ENCODE assay signal across 19 mouse cellular contexts in genomic region chr13:16283336-16283735, GRCm38 (mm10).
A peak's percentile ranks its signal among the peaks of the same experiment; 100 is the strongest.
DNase-seq lines count a peak whose midpoint lies in the region; ATAC-seq lines count a peak whose summit lies in the region.
"Had no signal": no experiment of that assay in that cellular context is flagged by ENCODE, and none has a peak within 500 bp of the region (broad histone marks: within the 10 kb centered on the region; RNA-seq: fewer than 3 reads in every experiment).

No protein-coding gene starts in this region.

- no peaks in the 10 kb centered on the region for H3K9me3 ChIP-seq in heart, embryonic 12.5 days (replicated peaks)
- H3K9me3 ChIP-seq in lung, embryonic 15.5 days = no peaks in the 10 kb centered on the region
- H3K9me3 ChIP-seq: heart, embryonic 15.5 days; hindbrain, embryonic 15.5 days had no signal

- H3K36me3 ChIP-seq in heart, embryonic 12.5 days = no peaks in the 10 kb centered on the region
- no peaks in the 10 kb centered on the region for H3K36me3 ChIP-seq in lung, embryonic 15.5 days
- H3K36me3 ChIP-seq: heart, embryonic 15.5 days; hindbrain, embryonic 15.5 days had no signal

- ATAC-seq in heart, embryonic 12.5 days (ENCODE audit: insufficient number of reproducible peaks, low FRiP score) = peak; percentile 45; the same call in 1 of the 2 replicates
- no peak; the same call in 1 of the 2 replicates for ATAC-seq in lung, embryonic 15.5 days (ENCODE audit: borderline replicate concordance, extremely low read depth, low FRiP score, low TSS enrichment)
- ATAC-seq: forebrain, embryonic 14.5 days; intestine, embryonic 16.5 days had no signal

- H3K4me3 ChIP-seq in heart, embryonic 12.5 days = no peak overlapping the region
- H3K4me3 ChIP-seq in lung, embryonic 15.5 days = no peak overlapping the region
- H3K4me3 ChIP-seq: heart, adult 2 months; heart, embryonic 15.5 days; hindbrain, embryonic 15.5 days had no signal

- H3K27me3 ChIP-seq in heart, embryonic 12.5 days (replicated peaks) = no peaks in the 10 kb centered on the region
- no peaks in the 10 kb centered on the region for H3K27me3 ChIP-seq in lung, embryonic 15.5 days
- H3K27me3 ChIP-seq: heart, embryonic 15.5 days; hindbrain, embryonic 15.5 days had no signal

- peak overlapping the region; percentile 63 for H3K27ac ChIP-seq in heart, embryonic 12.5 days (ENCODE audit: poor library complexity, severe bottlenecking)
- H3K27ac ChIP-seq in lung, embryonic 15.5 days = peak overlapping the region; percentile 13; the same call in 1 of the 2 replicates
- H3K27ac ChIP-seq: heart, adult 2 months; hindbrain, embryonic 15.5 days had no signal

- H3K4me1 ChIP-seq in heart, embryonic 12.5 days (replicated peaks) = peaks cover 30% of the 10 kb centered on the region
- H3K4me1 ChIP-seq in lung, embryonic 15.5 days = peaks cover 4% of the 10 kb centered on the region
- H3K4me1 ChIP-seq: hindbrain, embryonic 15.5 days had no signal

- DNase-seq in embryo, embryonic 11 days = peak; percentile 3
- no peak for DNase-seq in embryo, embryonic 9.5 days (ENCODE audit: extremely low spot score)
- DNase-seq in heart, adult 9 months (ENCODE audit: low spot score in 2 of 2) = no peak
- DNase-seq in lung, postnatal 36 days = no peak
- peak; percentile 6 for DNase-seq in mesoderm, embryonic 11.5 days (ENCODE audit: low read depth, low spot score)
- DNase-seq in layer of hippocampus, postnatal 25 days (ENCODE audit: extremely low spot score in 1 of 2, low spot score in 1 of 2) = no peak
- DNase-seq: adrenal gland, postnatal 10 days; cerebellum, adult 11-12 months; cerebellum, adult 9-10 months; cerebellum, postnatal 25 days; gastrocnemius, postnatal 14 days; heart, adult 2 months; heart, postnatal 14 days had no signal

- WGBS in heart, embryonic 12.5 days = 44% methylated on average over 4 of the region's 4 CpGs
- 45% methylated on average over 4 of the region's 4 CpGs for WGBS in lung, embryonic 15.5 days

- no peak overlapping the region for H3K9ac ChIP-seq in heart, embryonic 12.5 days
- H3K9ac ChIP-seq in lung, embryonic 15.5 days = no peak overlapping the region
- H3K9ac ChIP-seq: heart, embryonic 15.5 days; hindbrain, embryonic 15.5 days had no signal

- no peak overlapping the region for H3K4me2 ChIP-seq in heart, embryonic 12.5 days
- H3K4me2 ChIP-seq in lung, embryonic 15.5 days = no peak overlapping the region
- H3K4me2 ChIP-seq: heart, embryonic 15.5 days; hindbrain, embryonic 15.5 days had no signal

Comparison
In these comparisons a context has a peak if more than half of its experiments do, and no peak if none do; other contexts are left out.
1. DNase-seq: peak in embryo, embryonic 11 days (single experiment) and mesoderm, embryonic 11.5 days (single experiment); none in embryo, embryonic 9.5 days (single experiment), heart, adult 9 months (0 of 2), lung, postnatal 36 days (single experiment) and layer of hippocampus, postnatal 25 days (0 of 2).